Mouse (Mus musculus) liver, postnatal 0 days (tissue): ENCODE measurements at regions not wholly inside any gene's neighbourhood (a gene's known extent, or its start where the extent isn't known, plus 50 kb on each side); places are given as distances from the start of the nearest gene placed in this dataset.

ENCODE experiments used
- ATAC-seq: fragments of 200-750 bp; cut with Nextera tagmentation; 2 replicates; pipeline ENCODE4 v1.8.0; 2017; ENCODE audit warnings: mild to moderate bottlenecking, moderate library complexity
- DNase-seq: peaks from one replicate; pipeline ENCODE4 v3.0.0-alpha.2; 2016
- H3K27ac ChIP-seq: fragments of 300-500 bp; sonication (generic); 2 replicates; pipeline ENCODE4 v1.5.1; 2014; ENCODE audit warnings: antibody characterized with exemption, moderate library complexity, mild to moderate bottlenecking, low read depth
- H3K27me3 ChIP-seq: fragments of 300-500 bp; sonication (generic); 2 replicates; pipeline ENCODE4 v1.6.1; 2014; ENCODE audit warnings: low read length, control low read depth, mixed read lengths; ENCODE audit not compliant: insufficient read depth
- H3K36me3 ChIP-seq: fragments of 300-500 bp; sonication (generic); replicated peaks from 2 replicates; pipeline ENCODE4 v1.6.1; 2014; ENCODE audit warnings: mild to moderate bottlenecking, control low read depth, low read length, moderate library complexity, mixed read lengths; ENCODE audit not compliant: insufficient read depth
- H3K4me1 ChIP-seq: fragments of 300-500 bp; sonication (generic); 2 replicates; pipeline ENCODE4 v1.6.1; 2014; ENCODE audit warnings: antibody characterized with exemption, mild to moderate bottlenecking, control low read depth; ENCODE audit not compliant: insufficient read depth
- H3K4me2 ChIP-seq: fragments of 300-500 bp; sonication (generic); 2 replicates; pipeline ENCODE4 v1.6.1; 2014; ENCODE audit warnings: low read depth, mild to moderate bottlenecking, low read length, moderate library complexity, mixed read lengths
- H3K4me3 ChIP-seq: fragments of 300-500 bp; sonication (generic); 2 replicates; pipeline ENCODE4 v1.5.1; 2014; ENCODE audit warnings: low read depth, low read length
- H3K9ac ChIP-seq: fragments of 300-500 bp; sonication (generic); replicated peaks from 2 replicates; pipeline ENCODE4 v1.6.1; 2014; ENCODE audit warnings: mild to moderate bottlenecking, moderate library complexity
- H3K9me3 ChIP-seq: fragments of 300-500 bp; sonication (generic); 2 replicates; pipeline ENCODE4 v1.6.1; 2016; ENCODE audit warnings: mild to moderate bottlenecking, control low read depth, low read length, mixed read lengths
- CTCF ChIP-seq: sonication (generic); IDR thresholded peaks from 2 replicates; pipeline ENCODE4 v1.5.1; 2016; ENCODE audit warnings: antibody characterized with exemption, low read depth
- EP300 ChIP-seq: IDR thresholded peaks from 2 replicates; pipeline ENCODE4 v1.6.1; 2016; ENCODE audit warnings: antibody characterized with exemption, low read depth, mild to moderate bottlenecking
- WGBS: fragments of 180-500 bp; shearing (Covaris S2); extraction: QIAGEN DNeasy Blood & Tissue Kit; methylation state at CpG from one replicate; pipeline ENCODE4 v1.1.7; 2014; ENCODE audit not compliant: insufficient replicate concordance; 5-methylcytosine and 5-hydroxymethylcytosine counted together

DNA sequence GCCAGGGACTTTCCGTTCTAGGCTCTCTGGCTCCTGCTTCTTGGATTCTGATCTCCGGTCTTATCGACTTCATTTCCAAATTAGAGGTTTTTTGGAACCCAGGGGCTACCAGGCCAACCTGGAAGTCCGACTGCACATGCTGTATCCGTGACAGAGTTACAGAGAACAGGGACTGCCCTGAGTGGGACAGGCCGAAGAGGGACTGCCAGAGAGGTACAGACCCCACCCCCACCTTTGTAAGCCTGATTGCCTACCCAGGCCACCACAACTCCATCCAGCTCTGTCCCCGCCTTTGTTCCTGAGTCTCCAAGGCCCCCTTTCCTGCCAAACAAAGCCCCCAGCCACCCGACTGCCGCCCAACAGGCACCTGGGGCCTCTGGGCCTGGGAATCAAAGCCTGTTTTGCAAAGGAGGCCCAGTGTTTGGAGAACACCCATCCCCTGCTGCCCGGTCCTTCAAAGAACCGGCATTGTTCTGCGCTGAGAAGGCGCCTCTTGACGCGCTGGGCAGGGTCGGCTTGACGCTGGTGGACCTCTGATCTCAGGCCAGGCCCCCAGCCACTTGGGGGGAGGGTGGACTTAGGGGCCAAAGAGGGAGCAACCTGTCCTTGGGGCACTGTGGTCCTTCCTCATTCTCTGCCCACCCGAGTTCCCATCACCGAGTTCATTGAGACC, 64.4 kb upstream of the Slc2a1 start:
- Histone ChIP-seq H3K4me1 (peaks cover 15% of the 10 kb centered on the region), H3K27ac (no peak overlapping the region), H3K9ac (no peak overlapping the region), H3K4me2 (no peak overlapping the region), H3K27me3 (no peaks in the 10 kb centered on the region), H3K4me3 (no peak overlapping the region), H3K9me3 (no peaks in the 10 kb centered on the region), H3K36me3 (no peaks in the 10 kb centered on the region)
- 80% methylated on average over 19 of the region's 19 CpGs for WGBS
- ATAC-seq (no peak), DNase-seq (no peak)
- TF ChIP-seq EP300, result no peak
- TF ChIP-seq CTCF, result no peak

GRCm38 (mm10) chr4:119044836-119045235, 63.7 kb upstream of the Slc2a1 start:
- no peak overlapping the region for H3K4me2 ChIP-seq
- no peaks in the 10 kb centered on the region for H3K9me3 ChIP-seq
- H3K4me1 ChIP-seq, result peaks cover 18% of the 10 kb centered on the region
- no peak for ATAC-seq
- no peaks in the 10 kb centered on the region for H3K27me3 ChIP-seq
- no peaks in the 10 kb centered on the region for H3K36me3 ChIP-seq
- 89% methylated on average over 13 of the region's 13 CpGs for WGBS
- H3K4me3 ChIP-seq, result no peak overlapping the region
- no peak for TF ChIP-seq EP300
- no peak for DNase-seq
- H3K9ac ChIP-seq, result no peak overlapping the region
- H3K27ac ChIP-seq, result no peak overlapping the region

GRCm38 (mm10) chr4:119050867-119051353, 57.6 kb upstream of the Slc2a1 start:
- Histone ChIP-seq H3K4me1 (peaks cover 42% of the 10 kb centered on the region), H3K9ac (peak overlapping the region; percentile 44; the same call in 1 of the 2 replicates), H3K36me3 (no peaks in the 10 kb centered on the region), H3K4me3 (peak overlapping the region; percentile 20; the same call in 1 of the 2 replicates), H3K27ac (peak overlapping the region; percentile 86), H3K4me2 (peak overlapping the region; percentile 31), H3K27me3 (no peaks in the 10 kb centered on the region), H3K9me3 (no peaks in the 10 kb centered on the region)
- peak; percentile 93 for TF ChIP-seq EP300
- TF ChIP-seq CTCF, result no peak
- DNase-seq (peak; percentile 39), ATAC-seq (peak; percentile 95)
- WGBS, result 23% methylated on average over 2 of the region's 2 CpGs

GRCm38 (mm10) chr4:119052537-119052936, 56.0 kb upstream of the Slc2a1 start:
- peaks cover 42% of the 10 kb centered on the region for H3K4me1 ChIP-seq
- ATAC-seq, result no peak
- H3K27ac ChIP-seq, result peak overlapping the region; percentile 69; the same call in 1 of the 2 replicates

GRCm38 (mm10) chr4:119053241-119053640, 55.3 kb upstream of the Slc2a1 start:
- no peaks in the 10 kb centered on the region for H3K27me3 ChIP-seq
- 0 out of 2 replicates have a peak overlapping the region, but pooled peaks have one; percentile 26 for H3K9ac ChIP-seq
- no peak overlapping the region for H3K4me3 ChIP-seq
- 66% methylated on average over 4 of the region's 4 CpGs for WGBS
- H3K4me1 ChIP-seq, result peaks cover 42% of the 10 kb centered on the region
- peak overlapping the region; percentile 54 for H3K4me2 ChIP-seq
- TF ChIP-seq CTCF, result no peak
- no peak for TF ChIP-seq EP300
- H3K27ac ChIP-seq, result peak overlapping the region; percentile 69; the same call in 1 of the 2 replicates
- no peaks in the 10 kb centered on the region for H3K9me3 ChIP-seq
- no peaks in the 10 kb centered on the region for H3K36me3 ChIP-seq
- DNase-seq (no peak), ATAC-seq (no peak)

More at GRCm38 (mm10) chr4:119052537-119052936, 56.0 kb upstream of the Slc2a1 start:
- Histone ChIP-seq H3K4me2 (peak overlapping the region; percentile 54), H3K27me3 (no peaks in the 10 kb centered on the region), H3K9ac (peak overlapping the region; percentile 26; the same call in 1 of the 2 replicates), H3K4me3 (no peak overlapping the region), H3K36me3 (no peaks in the 10 kb centered on the region), H3K9me3 (no peaks in the 10 kb centered on the region)
- DNase-seq, result no peak
- TF ChIP-seq CTCF (no peak), EP300 (no peak)
- WGBS, result 45% methylated on average over 3 of the region's 3 CpGs

- Histone ChIP-seq H3K9me3 (no peaks in the 10 kb centered on the region), H3K27me3 (no peaks in the 10 kb centered on the region), H3K4me1 (peaks cover 42% of the 10 kb centered on the region), H3K4me2 (peak overlapping the region; percentile 54), H3K9ac (0 out of 2 replicates have a peak overlapping the region, but pooled peaks have one; percentile 26), H3K36me3 (no peaks in the 10 kb centered on the region), H3K27ac (peak overlapping the region; percentile 69), H3K4me3 (no peak overlapping the region)
- ATAC-seq (no peak), DNase-seq (no peak)
- TF ChIP-seq CTCF (no peak), EP300 (no peak)
- WGBS, result 49% methylated on average over 6 of the region's 6 CpGs
Observed at GRCm38 (mm10) chr4:119053680-119054079, 54.8 kb upstream of the Slc2a1 start.
